Mouse (Mus musculus) skeletal muscle tissue, adult 2 months (tissue): ENCODE results near the gene Ddx31.

Source experiments
- DNase-seq: peaks from one replicate; pipeline ENCODE4 v3.0.0-alpha.2; 2012; ENCODE audit warnings: low read depth, low spot score

Gene Ddx31

DNA sequence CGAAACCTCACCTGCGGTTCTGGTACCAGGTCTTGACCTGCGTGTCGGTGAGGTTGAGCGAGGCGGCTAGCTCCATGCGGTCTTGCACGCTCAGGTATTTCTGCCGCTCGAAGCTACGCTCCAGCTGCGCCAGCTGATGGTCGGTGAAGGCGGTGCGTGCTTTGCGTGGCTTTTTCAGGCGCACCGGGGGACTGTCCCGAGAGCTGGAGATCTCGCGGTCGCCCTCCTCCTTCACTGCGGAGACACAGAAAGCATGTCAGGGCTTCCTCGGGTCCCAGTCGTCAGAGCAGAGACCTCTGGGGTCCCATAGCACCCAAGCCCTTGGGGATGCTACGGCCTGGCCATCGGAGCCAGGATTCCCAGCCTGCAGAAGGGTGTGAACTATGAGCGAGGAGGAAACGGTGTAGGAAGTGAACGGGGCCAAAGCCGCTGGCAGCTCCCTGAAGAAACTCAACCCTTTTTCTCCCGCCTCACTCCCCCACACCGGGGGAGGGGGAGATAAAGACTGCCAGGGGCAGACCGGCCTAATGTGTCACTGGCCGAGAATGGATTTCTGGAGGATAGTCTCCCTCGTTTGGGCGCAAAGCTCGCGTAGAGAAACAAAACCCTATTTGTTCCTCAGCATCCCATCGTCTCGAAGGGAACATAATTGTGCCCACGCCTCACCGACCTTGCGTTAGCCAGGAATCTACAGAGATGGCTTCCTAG is 71.3 kb downstream of the Ddx31 start:
- no peak for DNase-seq

DNA sequence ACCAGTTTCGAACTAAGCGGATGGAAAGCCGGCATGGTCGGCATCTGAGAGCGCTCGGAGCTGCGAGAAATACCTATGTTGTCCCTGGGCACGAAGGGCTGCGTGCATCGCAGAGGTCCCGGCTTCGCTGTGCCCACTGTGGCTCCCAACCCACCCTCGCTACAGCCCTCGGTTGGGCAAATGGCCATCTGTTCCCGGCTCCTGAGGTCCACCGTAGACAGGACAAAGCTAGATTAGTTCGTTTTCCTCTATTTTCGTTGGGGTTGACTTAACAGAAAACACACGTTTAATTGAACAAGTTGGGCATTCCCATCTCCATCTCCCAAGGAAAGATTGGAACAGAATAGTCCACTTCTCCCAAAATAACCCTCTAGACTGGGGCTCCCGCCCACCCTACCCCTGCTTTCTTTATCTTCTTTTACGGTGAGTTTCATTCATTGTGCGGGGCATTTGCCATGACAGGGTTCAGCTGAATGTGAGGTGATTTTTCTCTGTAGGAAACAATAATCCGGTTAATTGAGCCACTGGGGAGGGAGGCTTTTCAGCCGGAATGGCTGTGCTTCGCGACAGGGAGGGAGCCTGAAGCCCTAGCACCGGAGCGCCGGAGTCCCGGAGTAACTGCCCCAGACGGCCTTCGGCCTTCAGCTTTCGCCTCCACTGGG is 72.0 kb downstream of the Ddx31 start:
- no peak for DNase-seq

DNA sequence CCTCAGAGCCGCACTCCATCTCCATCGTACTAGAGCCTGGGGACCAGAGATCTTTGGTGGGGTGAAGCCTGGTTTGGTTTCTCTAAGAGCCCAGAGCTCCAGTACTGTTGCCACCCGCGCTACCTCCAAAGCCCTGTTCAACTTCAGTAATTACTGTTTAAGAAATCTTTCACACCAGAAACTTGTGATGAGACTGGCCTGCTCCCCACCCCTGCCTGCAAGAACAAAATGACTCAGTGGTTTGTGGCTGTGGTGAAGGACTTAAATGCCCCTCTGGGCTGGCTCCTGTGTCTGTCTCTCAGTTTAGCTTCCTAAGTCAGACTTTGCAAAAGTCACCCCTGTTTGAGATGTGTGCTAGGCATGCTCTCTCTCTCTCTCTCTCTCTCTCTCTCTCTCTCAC is 72.8 kb downstream of the Ddx31 start:
- no peak for DNase-seq

- no peak for DNase-seq
Observed at GRCm38 (mm10) chr2:28914121-28914520, 73.9 kb downstream of the Ddx31 start.

GRCm38 (mm10) chr2:28915104-28915738 is 75.0 kb downstream of the Ddx31 start:
- DNase-seq = no peak

DNA sequence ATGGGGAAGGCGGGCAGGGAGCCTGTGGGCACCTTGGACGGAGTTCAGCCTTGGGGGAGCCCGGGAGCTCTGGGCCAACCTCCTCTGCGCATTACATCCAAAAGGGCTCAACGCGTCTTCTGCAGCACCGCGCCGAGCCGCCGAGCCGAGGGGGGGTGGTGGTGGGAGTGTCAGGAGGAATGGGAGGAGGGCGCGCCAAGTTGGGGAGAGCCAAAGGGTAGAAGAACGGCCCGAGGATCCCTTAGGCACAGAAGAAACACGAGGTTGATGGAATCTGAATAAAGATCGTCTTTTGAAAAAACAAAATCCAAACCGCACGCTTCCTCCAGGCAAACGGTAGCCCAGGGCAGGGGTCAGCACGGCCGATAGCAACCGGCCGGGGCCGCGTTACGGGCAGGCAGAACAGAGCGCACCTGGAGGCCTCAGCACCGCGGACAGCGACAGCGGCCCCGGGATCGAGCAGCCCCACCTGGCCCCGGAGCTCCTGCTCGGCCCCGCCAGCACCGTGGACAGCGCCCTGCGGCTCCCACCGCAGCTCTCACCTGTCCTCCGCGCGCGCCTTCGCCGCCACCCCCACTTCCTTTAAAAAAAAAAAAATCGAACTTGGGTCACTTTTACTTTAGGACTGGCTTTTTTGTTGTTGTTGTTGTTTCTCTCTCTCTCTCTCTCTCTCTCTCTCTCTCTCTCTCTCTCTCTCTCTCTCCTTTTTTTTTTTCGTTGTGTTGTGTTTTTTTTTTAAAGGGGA is 75.7 kb downstream of the Ddx31 start:
- peak; percentile 12 for DNase-seq

DNA sequence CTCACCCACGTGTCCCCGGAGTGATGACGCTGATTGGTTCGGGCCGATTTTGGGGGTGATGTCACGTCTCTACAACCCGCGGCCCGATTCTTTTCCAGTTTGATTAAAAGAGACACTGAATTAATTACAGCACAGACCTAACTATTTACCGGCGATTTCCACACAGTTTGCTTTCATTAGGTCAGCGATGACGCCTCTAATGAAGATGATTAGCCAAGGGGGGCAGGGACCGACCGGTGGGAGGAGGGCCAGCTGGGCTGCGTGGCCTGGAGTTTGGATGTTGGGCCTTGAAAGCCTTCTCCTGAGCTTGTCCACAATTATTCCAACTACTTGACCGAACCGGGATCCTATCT is 76.3 kb downstream of the Ddx31 start, which contains the start of gene Barhl1:
Barhl1 (minus strand) TSS at position 156 of the 353 bp plus-strand sequence.
- no peak for DNase-seq

DNA sequence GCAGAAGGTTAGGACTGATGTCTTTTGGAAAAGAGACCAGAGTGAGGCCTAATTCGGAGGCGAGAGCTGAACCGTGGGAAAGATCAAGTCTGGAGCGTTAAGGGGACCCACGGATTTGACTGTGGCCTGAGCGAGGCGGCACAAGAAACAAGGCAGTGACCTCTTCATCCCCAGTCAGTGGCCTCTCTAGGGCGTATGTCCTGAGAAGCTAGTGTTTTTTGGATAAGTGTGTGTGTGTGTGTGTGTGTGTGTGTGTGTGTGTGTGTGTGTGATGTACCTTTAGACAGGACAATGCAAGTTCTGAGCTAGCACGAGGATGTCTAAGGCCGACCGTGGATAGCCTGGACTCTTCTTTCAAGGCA is 76.9 kb downstream of the Ddx31 start:
- no peak for DNase-seq

DNA sequence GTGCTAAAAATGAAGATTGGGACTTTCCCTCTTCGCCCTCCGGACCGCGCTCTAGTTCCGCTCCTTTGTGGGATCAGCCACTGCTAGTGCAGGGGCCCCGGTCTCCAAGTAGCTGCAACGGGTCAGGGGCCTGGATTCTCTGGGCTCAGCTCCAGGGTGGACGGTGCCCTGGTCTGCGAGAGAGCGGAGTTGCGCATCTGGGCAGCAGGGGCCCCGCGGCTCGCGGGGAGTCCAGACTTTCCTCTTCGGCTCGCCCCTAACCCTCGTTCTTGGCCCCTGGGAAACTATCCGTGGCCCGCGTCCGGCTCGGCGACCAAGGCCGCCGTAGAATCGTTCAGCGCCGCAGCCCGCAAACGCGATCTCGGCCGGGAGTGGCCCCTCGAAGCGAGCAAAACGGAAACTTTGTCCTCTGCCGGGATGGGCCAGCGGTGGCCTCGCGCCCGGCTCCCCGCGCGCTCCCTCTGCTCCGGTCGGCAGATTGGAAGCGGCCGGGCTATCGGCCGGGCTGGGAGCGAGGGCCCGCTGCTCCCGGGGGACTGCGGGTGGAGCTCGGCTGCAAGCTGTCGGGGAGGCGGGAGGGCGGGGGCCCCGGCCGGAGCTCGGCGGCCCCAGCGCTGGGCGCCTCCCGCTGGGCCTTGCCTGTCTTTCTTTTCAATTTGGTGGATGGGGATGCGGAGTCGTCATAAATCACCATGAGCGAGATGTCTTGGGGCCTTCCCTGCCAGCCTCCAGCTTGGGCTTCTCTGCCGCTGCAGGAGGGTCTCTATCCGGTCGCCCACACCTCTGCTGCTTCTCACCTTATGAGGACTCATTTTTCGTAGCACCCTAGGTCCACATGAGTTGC is 77.5 kb downstream of the Ddx31 start:
- no peak for DNase-seq

GRCm38 (mm10) chr2:28919001-28919400 is 78.8 kb downstream of the Ddx31 start:
- no peak for DNase-seq

DNA sequence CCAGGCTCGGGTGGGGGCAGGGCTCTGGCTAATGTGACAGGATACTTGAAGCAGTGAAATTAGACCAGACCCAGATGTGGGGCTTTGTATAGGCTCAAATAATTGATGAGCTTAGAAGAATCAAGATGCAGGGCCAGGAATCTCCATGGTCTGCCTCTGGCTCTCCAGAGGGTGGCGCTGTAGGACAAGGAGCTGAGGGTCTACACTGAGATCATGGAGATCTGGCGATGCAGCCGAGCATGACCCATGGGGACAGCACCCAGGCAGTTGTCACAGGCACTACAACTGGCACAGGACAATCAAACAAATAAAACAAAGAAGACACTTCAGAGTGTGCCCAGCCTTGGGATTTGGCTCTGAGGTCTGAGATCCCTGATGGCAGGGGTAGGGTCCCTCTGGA is 83.7 kb downstream of the Ddx31 start:
- peak; percentile 34 for DNase-seq

DNA sequence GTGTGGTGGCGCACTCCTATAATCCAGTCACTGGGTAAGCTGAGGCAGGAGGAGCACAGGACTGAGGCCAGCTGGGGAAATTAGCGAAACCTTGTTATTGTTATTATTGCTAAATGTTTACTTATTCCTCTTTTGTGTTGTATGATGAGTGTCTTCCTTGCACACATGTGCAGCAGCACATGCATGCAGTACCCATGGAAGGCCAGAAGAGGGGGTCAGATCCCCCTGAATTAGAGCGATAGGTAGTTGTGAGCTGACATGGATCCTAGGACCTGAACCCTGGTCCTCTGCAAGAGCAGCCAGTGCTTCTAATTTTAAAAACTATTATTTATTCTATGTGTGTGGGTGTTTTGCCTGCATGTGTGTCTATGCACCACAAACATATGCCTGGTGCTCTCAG is 90.4 kb downstream of the Ddx31 start:
- no peak for DNase-seq

GRCm38 (mm10) chr2:28938997-28939396 is 98.8 kb downstream of the Ddx31 start:
- DNase-seq = no peak

GRCm38 (mm10) chr2:28943666-28944516 is 103.7 kb downstream of the Ddx31 start:
- DNase-seq = no peak

DNA sequence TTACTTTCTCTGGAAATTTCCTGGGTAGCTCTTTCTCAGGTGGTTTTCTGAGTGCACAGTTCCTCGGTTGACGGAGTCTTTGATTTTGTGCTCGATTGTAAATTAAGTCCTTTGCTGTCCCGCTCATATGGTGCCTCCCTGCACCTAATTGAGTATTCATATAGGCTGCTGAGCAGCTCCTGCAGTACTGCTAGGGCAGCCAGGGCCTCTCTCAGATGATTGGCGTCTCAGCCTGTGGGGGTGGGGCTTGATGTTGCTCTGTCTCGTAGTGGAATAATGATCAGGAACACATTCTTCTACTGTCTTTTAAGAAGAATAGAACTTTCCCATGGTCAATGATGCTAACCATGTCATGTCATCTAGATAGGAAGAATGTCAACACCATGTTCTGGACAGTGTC is 105.2 kb downstream of the Ddx31 start:
- DNase-seq = no peak

GRCm38 (mm10) chr2:28946312-28946711 is 106.1 kb downstream of the Ddx31 start:
- DNase-seq = no peak

DNA sequence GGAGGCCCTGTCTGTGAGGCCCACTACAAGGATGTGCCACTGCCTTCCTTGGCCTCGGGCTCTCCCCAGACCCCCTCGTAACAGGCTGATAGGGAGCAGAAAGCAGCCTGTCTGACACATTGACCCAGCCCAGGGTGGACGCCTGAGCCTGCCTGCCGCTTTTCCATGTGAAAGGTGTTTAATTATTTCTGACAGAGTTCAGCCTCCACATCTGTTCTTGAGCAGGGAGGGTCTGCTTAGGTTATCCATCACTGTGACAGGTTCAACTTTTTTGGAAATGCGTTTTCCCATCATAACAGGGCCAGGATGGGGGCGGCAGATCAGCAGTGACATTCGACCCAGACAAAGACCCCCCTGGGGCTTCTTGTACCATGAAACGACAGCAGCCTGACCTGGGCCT is 112.8 kb downstream of the Ddx31 start:
- DNase-seq = no peak

GRCm38 (mm10) chr2:28954595-28954994 is 114.4 kb downstream of the Ddx31 start:
- no peak for DNase-seq
